Mouse (Mus musculus): ENCODE measurements around the gene Sdhaf3. TPM values are rescaled to one million over a fixed set of nuclear protein-coding genes. Genes with fewer than 3 reads are reported as not detected.

Gene Sdhaf3
- polyA plus RNA-seq, 1 experiment from 2014 or later = 1.1 TPM

- H3K36me3 ChIP-seq (ENCODE audit: inconsistent target) = no peaks in the 10 kb centered on the region
- WGBS (ENCODE audit: missing documents) = 86% methylated on average over 2 of the region's 2 CpGs
- no peak overlapping the region for H3K4me3 ChIP-seq (ENCODE audit: inconsistent target)
- H3K27ac ChIP-seq = no peak overlapping the region
- H3K79me2 ChIP-seq (ENCODE audit: inconsistent target) = no peaks in the 10 kb centered on the region
Measured at GRCm38 (mm10) chr6:7085506-7085905, 129.7 kb downstream of the Sdhaf3 start.

- H3K27ac ChIP-seq = no peak overlapping the region
- H3K4me3 ChIP-seq (ENCODE audit: inconsistent target) = no peak overlapping the region
- H3K36me3 ChIP-seq (ENCODE audit: inconsistent target) = no peaks in the 10 kb centered on the region
- WGBS (ENCODE audit: missing documents) = 91% methylated on average over 1 of the region's 1 CpGs
- H3K79me2 ChIP-seq (ENCODE audit: inconsistent target) = no peaks in the 10 kb centered on the region
Measured at GRCm38 (mm10) chr6:7092094-7092493, 136.3 kb downstream of the Sdhaf3 start.

Other genes with a start within 250 kb of the Sdhaf3 start
- not detected in 3 replicates for gene Dlx6, start 92.7 kb upstream of the Sdhaf3 start, polyA plus RNA-seq (2018)
- not detected in 3 replicates for gene Dlx5, start 73.9 kb upstream of the Sdhaf3 start, polyA plus RNA-seq (2018)

Data from macrophage (primary cell).